Mouse (Mus musculus) c-Kit-positive CD71-positive TER-119-positive erythroid progenitor cells, embryonic 14.5 days (primary cell): ENCODE measurements at regions not wholly inside any gene's neighbourhood (a gene's known extent, or its start where the extent isn't known, plus 50 kb on each side); places are given as distances from the start of the nearest gene placed in this dataset.
A peak's percentile ranks its signal among the peaks of the same experiment; 100 is the strongest.
"Not testable (repeated sequence)": the region's sequence is repeated elsewhere in the genome, so short reads cannot be mapped to it uniquely, and the experiment has no call there.

Experiments
- DNase-seq: peaks from one replicate; pipeline ENCODE4 v3.0.0-alpha.2; 2013; ENCODE audit warnings: low spot score

GRCm38 (mm10) chr11:12589757-12590373 lies 125.1 kb upstream of the Cobl start:
- DNase-seq, result no peak

GRCm38 (mm10) chr11:12584851-12585680 lies 120.3 kb upstream of the Cobl start:
- DNase-seq, result not testable (repeated sequence)

- no peak for DNase-seq
Observed at GRCm38 (mm10) chr11:12578999-12579576, 114.3 kb upstream of the Cobl start.

GRCm38 (mm10) chr11:12559663-12560062 lies 94.9 kb upstream of the Cobl start:
- DNase-seq, result no peak

- peak; percentile 13 for DNase-seq
Observed at GRCm38 (mm10) chr11:12558995-12559633, 94.4 kb upstream of the Cobl start.

GRCm38 (mm10) chr11:12558176-12558575 lies 93.4 kb upstream of the Cobl start:
- DNase-seq, result no peak

GRCm38 (mm10) chr11:12545771-12546170 lies 81.0 kb upstream of the Cobl start:
- no peak for DNase-seq

GRCm38 (mm10) chr11:12543042-12543441 lies 78.3 kb upstream of the Cobl start:
- no peak for DNase-seq

GRCm38 (mm10) chr11:12540333-12540870 lies 75.6 kb upstream of the Cobl start:
- no peak for DNase-seq

- DNase-seq, result no peak
Observed at GRCm38 (mm10) chr11:12535063-12535462, 70.3 kb upstream of the Cobl start.

GRCm38 (mm10) chr11:12532288-12532687 lies 67.5 kb upstream of the Cobl start:
- DNase-seq, result no peak

- not testable (repeated sequence) for DNase-seq
Observed at GRCm38 (mm10) chr11:12522063-12522462, 57.3 kb upstream of the Cobl start.

GRCm38 (mm10) chr11:12521286-12521685 lies 56.5 kb upstream of the Cobl start:
- no peak for DNase-seq

GRCm38 (mm10) chr11:12516374-12516773 lies 51.6 kb upstream of the Cobl start:
- DNase-seq, result no peak
